Mouse (Mus musculus): ENCODE data around the gene Gm4491. TPM values are rescaled to one million over a fixed set of nuclear protein-coding genes. Genes with fewer than 3 reads are reported as not detected.

The Gm4491 gene
- polyA plus RNA-seq (2012; rRNA removed), result 0.54 and 0.55 TPM in 2 replicates

- DNase-seq (ENCODE audit: extremely low spot score in 1 of 2, low spot score in 1 of 2), result peak; percentile 60 to 63
Measured at GRCm38 (mm10) chr14:57115823-57116544, at the start of gene Gm4491. Gm4491 (minus strand) TSS chr14:57115883.

DNA sequence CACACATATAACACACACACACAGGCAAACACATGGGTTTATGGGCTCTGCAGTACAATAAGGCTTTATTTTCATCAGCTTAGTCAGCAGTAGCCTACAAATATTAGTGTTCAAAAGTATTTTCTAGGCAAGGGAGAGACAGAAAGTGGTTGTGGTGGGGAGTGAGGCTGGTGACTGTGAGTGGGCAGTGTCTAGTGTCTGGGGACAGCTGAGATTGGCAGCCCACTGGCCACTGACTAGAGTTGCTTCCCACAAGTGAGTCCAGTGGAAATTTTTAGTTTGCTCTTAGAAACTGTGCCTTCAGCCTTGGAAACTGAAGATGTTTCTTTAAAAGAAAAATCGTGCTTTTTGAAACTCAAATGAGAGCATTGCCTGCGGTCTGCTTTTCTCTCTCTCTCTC, 46.1 kb upstream of the Gm4491 start:
- DNase-seq (ENCODE audit: extremely low spot score in 1 of 2, low spot score in 1 of 2), result peak in 1 of 2 experiments; percentile 13

DNA sequence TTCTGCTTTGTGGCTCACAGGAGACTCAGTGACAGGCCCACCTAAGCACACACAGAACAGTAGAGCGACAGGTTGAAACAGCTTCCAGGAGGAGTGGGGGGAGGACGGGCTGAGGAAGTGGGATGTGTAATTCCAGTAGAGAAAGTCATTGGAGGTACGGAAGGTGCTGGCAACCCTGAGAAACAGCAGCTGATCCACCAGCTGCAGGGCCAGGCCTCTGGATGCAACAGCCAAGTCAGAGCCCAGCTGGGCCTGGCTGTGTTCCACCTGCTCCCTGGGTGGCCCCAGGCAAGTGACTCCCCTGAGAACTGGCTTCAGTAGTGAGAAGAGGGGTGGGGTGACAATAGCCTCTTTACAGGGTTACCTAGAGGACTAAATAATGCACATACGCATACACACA, 45.5 kb upstream of the Gm4491 start:
- DNase-seq (ENCODE audit: extremely low spot score in 1 of 2, low spot score in 1 of 2), result peak in 1 of 2 experiments; percentile 30

DNA sequence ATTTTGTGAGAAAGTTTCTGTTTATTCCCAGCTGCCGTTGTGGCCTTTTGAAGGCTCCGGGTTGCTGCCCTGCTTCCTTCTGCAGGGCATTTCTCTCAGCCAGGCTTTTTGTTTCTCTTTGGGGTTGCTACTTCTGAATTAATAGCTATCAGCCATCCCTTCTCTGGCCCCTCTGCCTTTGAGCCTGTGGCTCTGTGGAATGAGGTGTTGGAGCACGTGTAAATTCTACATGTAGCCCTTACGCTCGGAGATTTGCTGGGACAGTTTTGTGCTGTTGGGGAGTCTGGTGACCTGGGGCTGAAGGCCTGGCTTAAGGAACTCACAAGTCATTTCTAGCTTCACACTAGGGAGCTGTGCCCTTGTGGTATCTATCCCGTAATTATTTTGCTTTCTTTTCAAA, 39.2 kb upstream of the Gm4491 start:
- DNase-seq (ENCODE audit: extremely low spot score in 1 of 2, low spot score in 1 of 2), result no peak

DNA sequence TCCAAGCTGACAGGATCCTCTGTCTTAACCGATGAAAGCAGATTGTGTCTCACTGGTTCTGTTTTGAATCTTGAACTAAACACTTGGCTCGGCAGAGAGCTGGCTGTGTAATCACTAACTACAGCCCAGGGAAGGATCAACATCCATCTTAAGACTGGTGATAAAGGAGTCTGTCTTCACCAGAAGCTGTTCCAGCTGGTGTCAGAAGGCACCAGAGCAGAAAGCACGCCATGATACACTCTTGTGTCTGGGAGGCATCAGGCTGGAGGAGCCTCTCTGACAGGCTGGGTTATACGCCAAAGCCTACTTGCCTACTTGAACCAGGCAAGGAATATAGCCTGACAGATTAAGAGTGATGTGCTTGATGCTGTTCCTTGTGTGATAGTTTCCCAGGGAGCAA, 30.1 kb upstream of the Gm4491 start:
- no peak for DNase-seq (ENCODE audit: extremely low spot score in 1 of 2, low spot score in 1 of 2)

DNA sequence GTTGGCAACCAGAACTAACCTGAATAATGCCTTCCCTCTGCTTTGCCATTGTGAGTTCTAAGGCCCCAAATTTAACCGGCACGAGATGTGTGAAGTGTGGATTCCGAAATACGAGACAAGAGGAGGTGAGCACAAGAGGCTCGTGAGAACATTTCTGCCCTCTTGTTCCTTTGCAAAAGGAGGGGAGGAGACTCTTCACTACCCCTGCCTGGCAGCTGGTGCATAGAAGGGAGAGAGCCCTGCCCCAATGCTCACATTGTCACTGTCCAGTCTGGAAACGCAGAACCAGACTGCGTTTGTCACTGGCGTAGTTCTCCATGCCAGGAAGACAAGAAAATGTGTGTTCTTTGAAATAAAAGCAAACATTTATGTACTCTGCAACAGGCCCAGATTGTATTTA, 19.6 kb upstream of the Gm4491 start:
- no peak for DNase-seq (ENCODE audit: extremely low spot score in 1 of 2, low spot score in 1 of 2)

GRCm38 (mm10) chr14:57133161-57133661, 17.5 kb upstream of the Gm4491 start, which contains the start of gene Gjb6:
Gjb6 (minus strand) TSS chr14:57133611.
- no peak for DNase-seq (ENCODE audit: extremely low spot score in 1 of 2, low spot score in 1 of 2)

GRCm38 (mm10) chr14:57127383-57127782, 11.7 kb upstream of the Gm4491 start:
- DNase-seq (ENCODE audit: extremely low spot score in 1 of 2, low spot score in 1 of 2), result no peak

GRCm38 (mm10) chr14:57122295-57122694, 6.6 kb upstream of the Gm4491 start:
- no peak for DNase-seq (ENCODE audit: extremely low spot score in 1 of 2, low spot score in 1 of 2)

GRCm38 (mm10) chr14:57109194-57109593, 6.5 kb downstream of the Gm4491 start:
- DNase-seq (ENCODE audit: extremely low spot score in 1 of 2, low spot score in 1 of 2), result peak in 1 of 2 experiments; percentile 80

DNA sequence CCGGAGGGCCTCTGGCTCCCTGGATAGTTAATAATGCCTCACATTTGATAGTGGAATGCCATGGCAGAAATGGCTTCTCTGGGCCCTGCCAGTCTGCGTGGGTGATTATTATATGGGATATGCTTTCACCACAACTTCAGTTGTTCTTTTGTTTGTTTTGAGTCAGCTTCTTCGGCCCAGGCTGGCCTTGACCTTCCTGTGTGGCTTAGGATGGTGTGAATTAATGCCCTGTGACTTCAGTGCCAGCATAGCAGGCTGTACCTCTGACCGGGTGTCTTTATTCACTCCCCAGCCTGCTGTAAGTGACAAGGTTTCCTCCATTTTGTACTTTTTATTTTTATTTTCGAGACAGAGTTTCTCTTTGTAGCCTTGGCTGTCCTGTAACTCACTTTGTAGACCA, 7.8 kb downstream of the Gm4491 start:
- no peak for DNase-seq (ENCODE audit: extremely low spot score in 1 of 2, low spot score in 1 of 2)

DNA sequence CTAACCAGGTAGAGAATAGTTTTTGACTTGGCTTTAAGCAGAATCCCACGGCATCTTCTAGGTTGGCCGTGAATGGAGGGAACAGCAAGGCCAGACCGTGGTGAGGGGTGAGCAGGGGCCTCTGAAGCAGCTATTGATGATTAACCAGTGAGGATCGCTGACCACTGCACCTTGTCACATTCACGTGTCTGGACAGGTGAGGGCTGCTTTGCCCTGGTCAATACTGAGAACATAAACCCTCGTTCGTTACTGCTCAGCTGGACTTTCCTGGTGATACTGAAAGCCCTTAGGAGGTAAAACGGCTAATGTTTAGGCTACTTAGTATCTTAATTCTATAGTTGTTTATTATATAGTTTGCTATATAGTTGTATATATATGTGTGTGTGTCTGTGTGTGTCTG, 8.6 kb downstream of the Gm4491 start:
- no peak for DNase-seq (ENCODE audit: extremely low spot score in 1 of 2, low spot score in 1 of 2)

DNA sequence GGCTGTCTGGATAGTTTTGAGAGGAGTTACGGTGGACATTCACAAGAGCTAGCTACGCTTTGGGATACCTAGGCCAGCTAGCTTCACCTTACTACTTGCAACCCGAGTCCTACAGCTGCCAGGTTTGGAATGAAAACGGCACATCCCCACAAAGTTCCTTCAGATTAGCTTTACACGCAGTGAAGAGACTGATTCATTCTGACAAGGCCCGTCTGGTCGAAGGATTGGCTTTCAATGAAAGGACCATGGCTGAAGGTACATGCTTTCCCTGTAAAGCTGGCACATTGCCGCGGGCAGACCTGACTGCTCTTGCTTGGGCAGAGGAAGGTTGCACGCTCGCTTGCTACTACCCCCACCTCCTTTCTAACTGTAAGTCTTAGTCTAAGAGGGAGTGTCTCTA, 10.0 kb downstream of the Gm4491 start:
- no peak for DNase-seq (ENCODE audit: extremely low spot score in 1 of 2, low spot score in 1 of 2)

DNA sequence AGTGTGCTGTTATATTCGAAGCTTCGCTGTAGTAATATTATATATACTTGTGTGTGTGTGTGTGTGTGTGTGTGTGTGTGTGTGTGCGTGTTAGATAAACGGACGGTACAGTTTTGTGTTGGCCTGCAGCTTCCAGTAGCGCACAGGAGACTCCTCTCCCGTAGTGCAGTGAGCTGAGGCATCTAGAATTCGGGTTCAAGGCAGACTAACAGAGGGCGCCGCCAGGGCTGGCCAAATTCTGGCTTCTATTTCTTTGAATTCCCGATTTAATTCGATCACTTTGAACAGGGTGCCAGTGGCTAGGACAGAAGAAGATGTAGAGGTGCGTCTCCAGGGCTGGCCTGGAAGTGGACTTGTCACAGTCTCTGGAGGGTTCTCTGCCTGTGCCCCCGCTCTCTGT, 10.6 kb downstream of the Gm4491 start:
- no peak for DNase-seq (ENCODE audit: extremely low spot score in 1 of 2, low spot score in 1 of 2)

GRCm38 (mm10) chr14:57104106-57105023, 11.3 kb downstream of the Gm4491 start, which contains the start of gene Gjb2:
Gjb2 (minus strand) TSS chr14:57104702.
- peak in 1 of 2 experiments; percentile 18 for DNase-seq (ENCODE audit: extremely low spot score in 1 of 2, low spot score in 1 of 2)

- no peak for DNase-seq (ENCODE audit: extremely low spot score in 1 of 2, low spot score in 1 of 2)
Measured at GRCm38 (mm10) chr14:57103711-57104105, 12.0 kb downstream of the Gm4491 start.

DNA sequence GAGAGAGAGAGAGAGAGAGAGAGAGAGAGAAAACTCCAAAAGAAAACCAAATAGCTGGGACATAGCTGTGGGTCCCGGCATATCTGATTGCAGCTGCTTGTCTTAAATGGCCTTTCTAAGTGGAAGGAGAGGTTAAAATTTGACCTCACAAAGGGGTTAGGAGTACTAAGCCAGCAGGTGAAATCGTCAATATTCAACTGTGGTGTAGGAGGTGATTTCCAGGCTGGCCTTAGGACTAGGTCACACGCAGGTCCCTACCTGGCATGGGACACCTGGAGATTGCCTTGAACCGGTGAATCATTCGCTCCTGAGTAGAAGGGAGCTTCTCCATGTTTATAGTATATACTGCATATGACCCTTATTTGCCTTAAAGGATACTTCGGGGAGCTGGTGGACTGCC, 12.6 kb downstream of the Gm4491 start:
- DNase-seq (ENCODE audit: extremely low spot score in 1 of 2, low spot score in 1 of 2), result no peak

GRCm38 (mm10) chr14:57101623-57102022, 14.1 kb downstream of the Gm4491 start:
- no peak for DNase-seq (ENCODE audit: extremely low spot score in 1 of 2, low spot score in 1 of 2)

- no peak for DNase-seq (ENCODE audit: extremely low spot score in 1 of 2, low spot score in 1 of 2)
Measured at GRCm38 (mm10) chr14:57095855-57096254, 19.8 kb downstream of the Gm4491 start.

- peak; percentile 44 to 83 for DNase-seq (ENCODE audit: extremely low spot score in 1 of 2, low spot score in 1 of 2)
Measured at GRCm38 (mm10) chr14:57093029-57093428, 22.7 kb downstream of the Gm4491 start.

GRCm38 (mm10) chr14:57090001-57090400, 25.7 kb downstream of the Gm4491 start:
- no peak for DNase-seq (ENCODE audit: extremely low spot score in 1 of 2, low spot score in 1 of 2)

Data from frontal cortex, adult 2 months (tissue).